13 mouse cellular contexts compared by ENCODE assay signal in the genomic region with DNA sequence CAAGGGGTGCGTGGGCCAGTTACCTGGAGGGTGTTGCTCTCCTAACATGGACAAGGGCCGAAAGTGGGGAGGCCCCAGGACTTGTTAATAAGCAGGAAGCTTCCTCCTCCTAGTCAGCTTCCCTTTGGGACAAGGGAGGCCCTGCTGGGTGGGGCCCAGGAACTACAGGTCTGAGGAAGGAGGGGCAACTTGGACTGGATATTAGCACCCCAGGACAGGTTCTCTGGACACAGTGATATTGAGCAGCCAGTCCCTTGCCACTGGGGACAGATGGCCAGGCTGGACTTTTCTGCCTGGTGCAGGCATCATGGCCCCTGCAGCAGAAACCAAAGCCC. TPM values are rescaled to one million over a fixed set of nuclear protein-coding genes. Genes with fewer than 3 reads are reported as not detected.
A peak's percentile ranks its signal among the peaks of the same experiment; 100 is the strongest.
DNase-seq lines count a peak whose midpoint lies in the region; ATAC-seq lines count a peak whose summit lies in the region.
"Had no signal": no experiment of that assay in that cellular context is flagged by ENCODE, and none has a peak within 500 bp of the region (broad histone marks: within the 10 kb centered on the region; RNA-seq: fewer than 3 reads in every experiment).

No protein-coding gene starts in this region.

- H3K27ac ChIP-seq in kidney, embryonic 14.5 days (ENCODE audit: low read depth, low read length), result no peak overlapping the region
- no peak overlapping the region for H3K27ac ChIP-seq in midbrain, embryonic 16.5 days (ENCODE audit: low read length)
- H3K27ac ChIP-seq in midbrain, embryonic 11.5 days (ENCODE audit: low read depth, low read length), result no peak overlapping the region
- H3K27ac ChIP-seq in stomach, embryonic 16.5 days (ENCODE audit: low read length), result no peak overlapping the region; the same call in 1 of the 2 replicates

- H3K4me3 ChIP-seq in kidney, embryonic 14.5 days (ENCODE audit: low read length), result no peak overlapping the region
- H3K4me3 ChIP-seq in midbrain, embryonic 16.5 days (ENCODE audit: low read depth, low read length), result no peak overlapping the region
- no peak overlapping the region for H3K4me3 ChIP-seq in midbrain, embryonic 11.5 days (ENCODE audit: low read depth, low read length)
- H3K4me3 ChIP-seq in stomach, embryonic 16.5 days (replicated peaks; ENCODE audit: low read length), result 0 out of 2 replicates have a peak overlapping the region, but pooled peaks have one; percentile 12

- no peak overlapping the region; the same call in 1 of the 2 replicates for H3K9ac ChIP-seq in kidney, embryonic 14.5 days (ENCODE audit: low read depth, low read length)
- peak overlapping the region; percentile 12; the same call in 1 of the 2 replicates for H3K9ac ChIP-seq in midbrain, embryonic 16.5 days (ENCODE audit: low read depth, low read length)
- H3K9ac ChIP-seq in midbrain, embryonic 11.5 days (ENCODE audit: low read length), result no peak overlapping the region
- no peak overlapping the region for H3K9ac ChIP-seq in stomach, embryonic 16.5 days (ENCODE audit: low read length)
- H3K9ac ChIP-seq: forebrain, postnatal 0 days had no signal

- peak; percentile 6; the same call in 1 of the 2 replicates for ATAC-seq in cerebellum, adult (ENCODE audit: insufficient number of reproducible peaks, low FRiP score, low TSS enrichment)
- no peak for ATAC-seq in kidney, embryonic 14.5 days (ENCODE audit: low FRiP score, low TSS enrichment)
- ATAC-seq in midbrain, embryonic 16.5 days, result no peak
- ATAC-seq in midbrain, embryonic 11.5 days (ENCODE audit: low FRiP score), result no peak
- peak; percentile 30; the same call in 1 of the 2 replicates for ATAC-seq in stomach, embryonic 16.5 days (ENCODE audit: insufficient read depth, low FRiP score)

- no peaks in the 10 kb centered on the region for H3K9me3 ChIP-seq in kidney, embryonic 14.5 days (ENCODE audit: control insufficient read depth, low read length)
- H3K9me3 ChIP-seq in midbrain, embryonic 16.5 days (replicated peaks; ENCODE audit: control insufficient read depth, low read length, poor library complexity, severe bottlenecking), result no peaks in the 10 kb centered on the region; the same call in 1 of the 2 replicates
- H3K9me3 ChIP-seq in midbrain, embryonic 11.5 days (ENCODE audit: control insufficient read depth, low read length), result no peaks in the 10 kb centered on the region
- H3K9me3 ChIP-seq in stomach, embryonic 16.5 days (replicated peaks; ENCODE audit: control insufficient read depth, low read length), result 0 out of 2 replicates have a peak, but pooled peaks cover 5% of the 10 kb centered on the region

- DNase-seq in cerebellum, adult 9-11 months, result no peak
- DNase-seq in kidney, postnatal 14 days, result no peak
- DNase-seq in midbrain, embryonic 11.5 days (ENCODE audit: low spot score, missing footprints), result no peak
- no peak for DNase-seq in right cerebral cortex, postnatal 36 days (ENCODE audit: low spot score in 2 of 2)
- DNase-seq: adrenal gland, postnatal 36 days; gastrocnemius, postnatal 36 days; kidney, postnatal 25 days; midbrain, embryonic 14.5 days had no signal

- H3K4me2 ChIP-seq in kidney, embryonic 14.5 days (replicated peaks; ENCODE audit: low read depth, low read length), result peak overlapping the region; percentile 38; the same call in 1 of the 2 replicates
- H3K4me2 ChIP-seq in midbrain, embryonic 16.5 days (ENCODE audit: low read length), result no peak overlapping the region
- H3K4me2 ChIP-seq in midbrain, embryonic 11.5 days, result no peak overlapping the region
- no peak overlapping the region for H3K4me2 ChIP-seq in stomach, embryonic 16.5 days (ENCODE audit: low read depth, low read length)

- H3K27me3 ChIP-seq in kidney, embryonic 14.5 days (ENCODE audit: control insufficient read depth, insufficient read depth, low read length), result peaks cover 23% of the 10 kb centered on the region
- H3K27me3 ChIP-seq in midbrain, embryonic 16.5 days (ENCODE audit: control insufficient read depth, insufficient read depth, low read depth, low read length), result peaks cover 3% of the 10 kb centered on the region; the same call in 1 of the 2 replicates
- peaks cover 34% of the 10 kb centered on the region for H3K27me3 ChIP-seq in midbrain, embryonic 11.5 days (ENCODE audit: control insufficient read depth, insufficient read depth, low read length)
- peaks cover 7% of the 10 kb centered on the region; the same call in 1 of the 2 replicates for H3K27me3 ChIP-seq in stomach, embryonic 16.5 days (ENCODE audit: control insufficient read depth, insufficient read depth, low read length)

- 66% methylated on average over 2 of the region's 2 CpGs for WGBS in kidney, embryonic 14.5 days
- whole genome bisulfite sequencing in midbrain, embryonic 16.5 days, result 50% methylated on average over 2 of the region's 2 CpGs
- WGBS in midbrain, embryonic 11.5 days, result 41% methylated on average over 2 of the region's 2 CpGs
- WGBS in stomach, embryonic 16.5 days, result 54% methylated on average over 2 of the region's 2 CpGs

- peaks cover 8% of the 10 kb centered on the region; the same call in 1 of the 2 replicates for H3K4me1 ChIP-seq in kidney, embryonic 14.5 days (ENCODE audit: control insufficient read depth, insufficient read depth, low read length)
- no peaks in the 10 kb centered on the region for H3K4me1 ChIP-seq in midbrain, embryonic 16.5 days (ENCODE audit: control insufficient read depth, insufficient read depth, low read length)
- peaks cover 5% of the 10 kb centered on the region; the same call in 1 of the 2 replicates for H3K4me1 ChIP-seq in midbrain, embryonic 11.5 days (ENCODE audit: control insufficient read depth, insufficient read depth, low read length)
- peaks cover 10% of the 10 kb centered on the region for H3K4me1 ChIP-seq in stomach, embryonic 16.5 days (ENCODE audit: control insufficient read depth, insufficient read depth, low read length)

- peaks cover 3% of the 10 kb centered on the region; the same call in 1 of the 2 replicates for H3K36me3 ChIP-seq in kidney, embryonic 14.5 days (ENCODE audit: control insufficient read depth, insufficient read depth, low read length)
- H3K36me3 ChIP-seq in midbrain, embryonic 16.5 days (ENCODE audit: control insufficient read depth, insufficient read depth, low read length), result peaks cover 45% of the 10 kb centered on the region
- H3K36me3 ChIP-seq in midbrain, embryonic 11.5 days (ENCODE audit: control insufficient read depth, insufficient read depth, low read length), result peaks cover 14% of the 10 kb centered on the region
- H3K36me3 ChIP-seq in stomach, embryonic 16.5 days (ENCODE audit: control insufficient read depth, insufficient read depth, low read length), result 0 out of 2 replicates have a peak, but pooled peaks cover 6% of the 10 kb centered on the region

RNA-seq across cellular contexts. Expression of a gene that starts 10.3 kb away (rescaled TPM):
- polyA plus RNA-seq in kidney, embryonic 14.5 days (2014; fragmentation: Nextera tagmentation; extraction: Ambion mirVana), result 3.8 and 7.1 TPM in 2 replicates
- polyA plus RNA-seq in midbrain, embryonic 16.5 days (2015; fragmentation: Nextera tagmentation; extraction: Ambion mirVana), result 51.2 and 58.5 TPM in 2 replicates
- 25.9 and 31.9 TPM in 2 replicates for polyA plus RNA-seq in midbrain, embryonic 11.5 days (2014; fragmentation: Nextera tagmentation; extraction: Ambion mirVana)
- 2.4 and 2.7 TPM in 2 replicates for polyA plus RNA-seq in stomach, embryonic 16.5 days (2015; fragmentation: Nextera tagmentation; extraction: Ambion mirVana)

RNA-seq across cellular contexts. Expression of a gene that starts 19.6 kb away (rescaled TPM):
- 0.41 and 0.43 TPM in 2 replicates for polyA plus RNA-seq in kidney, embryonic 14.5 days (2014; fragmentation: Nextera tagmentation; extraction: Ambion mirVana)
- 0.05 TPM in 1 of 2 replicates, not detected in the other for polyA plus RNA-seq in midbrain, embryonic 16.5 days (2015; fragmentation: Nextera tagmentation; extraction: Ambion mirVana)
- polyA plus RNA-seq in midbrain, embryonic 11.5 days (2014; fragmentation: Nextera tagmentation; extraction: Ambion mirVana), result 0.07 TPM in 1 of 2 replicates, not detected in the other
- 6.1 and 9.2 TPM in 2 replicates for polyA plus RNA-seq in stomach, embryonic 16.5 days (2015; fragmentation: Nextera tagmentation; extraction: Ambion mirVana)
- polyA plus RNA-seq: forebrain, postnatal 0 days; midbrain, embryonic 14.5 days had no signal

RNA-seq across cellular contexts. Expression of a gene that starts 31.6 kb away (rescaled TPM):
- polyA plus RNA-seq in kidney, embryonic 14.5 days (2014; fragmentation: Nextera tagmentation; extraction: Ambion mirVana), result 22.6 and 24.3 TPM in 2 replicates
- 26.8 and 29.9 TPM in 2 replicates for polyA plus RNA-seq in midbrain, embryonic 16.5 days (2015; fragmentation: Nextera tagmentation; extraction: Ambion mirVana)
- 20.8 and 22.7 TPM in 2 replicates for polyA plus RNA-seq in midbrain, embryonic 11.5 days (2014; fragmentation: Nextera tagmentation; extraction: Ambion mirVana)
- polyA plus RNA-seq in stomach, embryonic 16.5 days (2015; fragmentation: Nextera tagmentation; extraction: Ambion mirVana), result 19.8 and 23.8 TPM in 2 replicates

RNA-seq across cellular contexts. Expression of a gene that starts 31.7 kb away (rescaled TPM):
- polyA plus RNA-seq in kidney, embryonic 14.5 days (2014; fragmentation: Nextera tagmentation; extraction: Ambion mirVana), result 0.86 and 2.2 TPM in 2 replicates
- 0.73 and 1.8 TPM in 2 replicates for polyA plus RNA-seq in midbrain, embryonic 16.5 days (2015; fragmentation: Nextera tagmentation; extraction: Ambion mirVana)
- polyA plus RNA-seq in midbrain, embryonic 11.5 days (2014; fragmentation: Nextera tagmentation; extraction: Ambion mirVana), result 0.59 and 1.00 TPM in 2 replicates
- 0.79 TPM in 2 replicates for polyA plus RNA-seq in stomach, embryonic 16.5 days (2015; fragmentation: Nextera tagmentation; extraction: Ambion mirVana)

RNA-seq across cellular contexts. Expression of a gene that starts 40.6 kb away (rescaled TPM):
- polyA plus RNA-seq in kidney, embryonic 14.5 days (2014; fragmentation: Nextera tagmentation; extraction: Ambion mirVana), result 12.8 and 18.3 TPM in 2 replicates
- 123 and 131 TPM in 2 replicates for polyA plus RNA-seq in midbrain, embryonic 16.5 days (2015; fragmentation: Nextera tagmentation; extraction: Ambion mirVana)
- 23.1 and 24.8 TPM in 2 replicates for polyA plus RNA-seq in midbrain, embryonic 11.5 days (2014; fragmentation: Nextera tagmentation; extraction: Ambion mirVana)
- 18.9 and 22.2 TPM in 2 replicates for polyA plus RNA-seq in stomach, embryonic 16.5 days (2015; fragmentation: Nextera tagmentation; extraction: Ambion mirVana)

Comparison
In these comparisons a context has a peak if more than half of its experiments do, and no peak if none do; other contexts are left out.
1. ATAC-seq: peak in cerebellum, adult (single experiment) and stomach, embryonic 16.5 days (single experiment); none in kidney, embryonic 14.5 days (single experiment), midbrain, embryonic 16.5 days (single experiment) and midbrain, embryonic 11.5 days (single experiment).